Mouse (Mus musculus): ENCODE measurements around the gene Gabrp.

- no peak for TF ChIP-seq CTCF (IDR thresholded peaks at IDR 0.05; ENCODE audit: borderline replicate concordance, insufficient read depth, low read depth, low read length)
- TF ChIP-seq POLR2A (IDR thresholded peaks at IDR 0.05; ENCODE audit: borderline replicate concordance, insufficient read depth, low read length), result no peak
Measured at GRCm38 (mm10) chr11:33529576-33529975, 49.2 kb downstream of the Gabrp start.
